Mouse (Mus musculus): Measurements from ENCODE around the gene Mok. TPM values are rescaled to one million over a fixed set of nuclear protein-coding genes. Genes with fewer than 3 reads are reported as not detected.
"Not testable (repeated sequence)": the region's sequence is repeated elsewhere in the genome, so short reads cannot be mapped to it uniquely, and the experiment has no call there.

Gene Mok
- polyA plus RNA-seq, 1 experiment from 2014 or later: 9.6 TPM

GRCm38 (mm10) chr12:110864008-110864407, 23.3 kb upstream of the Mok start:
- H3K27ac ChIP-seq (replicated peaks): no peak overlapping the region
- H3K9ac ChIP-seq: no peak overlapping the region
- H3K9me3 ChIP-seq (replicated peaks): no peaks in the 10 kb centered on the region
- H3K4me3 ChIP-seq (replicated peaks): no peak overlapping the region
- ATAC-seq (ENCODE audit: insufficient number of reproducible peaks, low FRiP score, low TSS enrichment, low read depth): no peak
- H3K36me3 ChIP-seq: peaks cover 72% of the 10 kb centered on the region
- no peak overlapping the region for H3K4me2 ChIP-seq (replicated peaks)
- 92% methylated on average over 6 of the region's 6 CpGs for WGBS
- no peaks in the 10 kb centered on the region for H3K4me1 ChIP-seq
- no peaks in the 10 kb centered on the region for H3K27me3 ChIP-seq

GRCm38 (mm10) chr12:110861256-110861655, 20.5 kb upstream of the Mok start:
- Histone ChIP-seq H3K4me2 (replicated peaks) (no peak overlapping the region), H3K4me1 (no peaks in the 10 kb centered on the region), H3K9me3 (replicated peaks) (no peaks in the 10 kb centered on the region), H3K27ac (replicated peaks) (no peak overlapping the region), H3K27me3 (no peaks in the 10 kb centered on the region), H3K36me3 (peaks cover 56% of the 10 kb centered on the region), H3K9ac (no peak overlapping the region), H3K4me3 (replicated peaks) (no peak overlapping the region)
- ATAC-seq (ENCODE audit: insufficient number of reproducible peaks, low FRiP score, low TSS enrichment, low read depth): no peak
- WGBS: 66% methylated on average over 7 of the region's 7 CpGs

- H3K27me3 ChIP-seq: no peaks in the 10 kb centered on the region
- 0 out of 2 replicates have a peak, but pooled peaks cover 4% of the 10 kb centered on the region for H3K4me1 ChIP-seq
- H3K4me3 ChIP-seq (replicated peaks): no peak overlapping the region
- no peak overlapping the region for H3K27ac ChIP-seq (replicated peaks)
- no peaks in the 10 kb centered on the region for H3K9me3 ChIP-seq (replicated peaks)
- no peak for ATAC-seq (ENCODE audit: insufficient number of reproducible peaks, low FRiP score, low TSS enrichment, low read depth)
- H3K9ac ChIP-seq: no peak overlapping the region
- H3K36me3 ChIP-seq: peaks cover 59% of the 10 kb centered on the region
- H3K4me2 ChIP-seq (replicated peaks): no peak overlapping the region
Observed at GRCm38 (mm10) chr12:110860293-110860692, 19.6 kb upstream of the Mok start.

GRCm38 (mm10) chr12:110858681-110859080, 17.9 kb upstream of the Mok start:
- H3K27ac ChIP-seq (replicated peaks); H3K4me2 ChIP-seq (replicated peaks); H3K9me3 ChIP-seq (replicated peaks); ATAC-seq (ENCODE audit: insufficient number of reproducible peaks, low FRiP score, low TSS enrichment, low read depth); H3K4me3 ChIP-seq (replicated peaks); H3K9ac ChIP-seq; H3K27me3 ChIP-seq: not testable (repeated sequence)
- H3K4me1 ChIP-seq: 0 out of 2 replicates have a peak, but pooled peaks cover 12% of the 10 kb centered on the region
- 97% methylated on average over 15 of the region's 15 CpGs for WGBS
- H3K36me3 ChIP-seq: peaks cover 50% of the 10 kb centered on the region

GRCm38 (mm10) chr12:110857196-110857595, 16.5 kb upstream of the Mok start:
- H3K9me3 ChIP-seq (replicated peaks): no peaks in the 10 kb centered on the region
- no peak overlapping the region for H3K4me3 ChIP-seq (replicated peaks)
- H3K4me1 ChIP-seq: 0 out of 2 replicates have a peak, but pooled peaks cover 12% of the 10 kb centered on the region
- H3K4me2 ChIP-seq (replicated peaks): no peak overlapping the region
- no peak overlapping the region for H3K9ac ChIP-seq
- ATAC-seq (ENCODE audit: insufficient number of reproducible peaks, low FRiP score, low TSS enrichment, low read depth): no peak
- peaks cover 42% of the 10 kb centered on the region for H3K36me3 ChIP-seq
- H3K27ac ChIP-seq (replicated peaks): no peak overlapping the region
- 60% methylated on average over 7 of the region's 7 CpGs for WGBS
- H3K27me3 ChIP-seq: no peaks in the 10 kb centered on the region

GRCm38 (mm10) chr12:110854786-110855737, 14.3 kb upstream of the Mok start:
- Histone ChIP-seq H3K4me3 (replicated peaks) (no peak overlapping the region), H3K9ac (no peak overlapping the region), H3K9me3 (replicated peaks) (no peaks in the 10 kb centered on the region), H3K27ac (replicated peaks) (peak overlapping the region; percentile 39; the same call in 1 of the 2 replicates), H3K27me3 (no peaks in the 10 kb centered on the region), H3K4me1 (peaks cover 26% of the 10 kb centered on the region), H3K4me2 (replicated peaks) (no peak overlapping the region), H3K36me3 (peaks cover 28% of the 10 kb centered on the region)
- WGBS: 81% methylated on average over 32 of the region's 32 CpGs
- no peak for ATAC-seq (ENCODE audit: insufficient number of reproducible peaks, low FRiP score, low TSS enrichment, low read depth)

GRCm38 (mm10) chr12:110851923-110852322, 11.2 kb upstream of the Mok start:
- ATAC-seq (ENCODE audit: insufficient number of reproducible peaks, low FRiP score, low TSS enrichment, low read depth): no peak
- Histone ChIP-seq H3K27me3 (no peaks in the 10 kb centered on the region), H3K36me3 (peaks cover 15% of the 10 kb centered on the region), H3K9me3 (replicated peaks) (no peaks in the 10 kb centered on the region), H3K4me1 (peaks cover 29% of the 10 kb centered on the region), H3K27ac (replicated peaks) (no peak overlapping the region), H3K9ac (no peak overlapping the region), H3K4me2 (replicated peaks) (no peak overlapping the region), H3K4me3 (replicated peaks) (no peak overlapping the region)
- WGBS: 85% methylated on average over 1 of the region's 1 CpGs

- peak overlapping the region; percentile 68 for H3K4me2 ChIP-seq (replicated peaks)
- 75% methylated on average over 12 of the region's 12 CpGs for WGBS
- H3K36me3 ChIP-seq: peaks cover 15% of the 10 kb centered on the region
- no peaks in the 10 kb centered on the region for H3K27me3 ChIP-seq
- no peak for ATAC-seq (ENCODE audit: insufficient number of reproducible peaks, low FRiP score, low TSS enrichment, low read depth)
- H3K9ac ChIP-seq: no peak overlapping the region
- peak overlapping the region; percentile 89; the same call in 1 of the 2 replicates for H3K4me3 ChIP-seq (replicated peaks)
- peaks cover 29% of the 10 kb centered on the region for H3K4me1 ChIP-seq
- no peak overlapping the region for H3K27ac ChIP-seq (replicated peaks)
- no peaks in the 10 kb centered on the region for H3K9me3 ChIP-seq (replicated peaks)
Observed at GRCm38 (mm10) chr12:110851414-110851813, 10.7 kb upstream of the Mok start.

- ATAC-seq (ENCODE audit: insufficient number of reproducible peaks, low FRiP score, low TSS enrichment, low read depth): no peak
- Histone ChIP-seq H3K36me3 (peaks cover 11% of the 10 kb centered on the region), H3K4me2 (replicated peaks) (peak overlapping the region; percentile 68), H3K9ac (peak overlapping the region; percentile 76), H3K27me3 (no peaks in the 10 kb centered on the region), H3K27ac (replicated peaks) (peak overlapping the region; percentile 84), H3K9me3 (replicated peaks) (no peaks in the 10 kb centered on the region), H3K4me1 (peaks cover 34% of the 10 kb centered on the region), H3K4me3 (replicated peaks) (peak overlapping the region; percentile 89)
- WGBS: 10% methylated on average over 9 of the region's 9 CpGs
Observed at GRCm38 (mm10) chr12:110850929-110851256, 10.2 kb upstream of the Mok start.

- Histone ChIP-seq H3K27me3 (no peaks in the 10 kb centered on the region), H3K4me2 (replicated peaks) (peak within 1 kb of the TSS; percentile 68), H3K4me1 (peaks cover 34% of the 10 kb centered on the region), H3K4me3 (replicated peaks) (peak within 1 kb of the TSS; percentile 89), H3K36me3 (peaks cover 5% of the 10 kb centered on the region), H3K9ac (peak within 1 kb of the TSS; percentile 76), H3K9me3 (replicated peaks) (no peaks in the 10 kb centered on the region), H3K27ac (replicated peaks) (peak within 1 kb of the TSS; percentile 84)
- peak; percentile 83 for ATAC-seq (ENCODE audit: insufficient number of reproducible peaks, low FRiP score, low TSS enrichment, low read depth)
- under 1% methylated on average over 89 of the region's 89 CpGs for WGBS
Observed at GRCm38 (mm10) chr12:110850010-110850928, 9.5 kb upstream of the Mok start, which contains the start of gene Zfp839. TSS of gene Zfp839 (plus strand) at chr12:110850253.

GRCm38 (mm10) chr12:110846191-110846765, 5.5 kb upstream of the Mok start:
- H3K4me2 ChIP-seq (replicated peaks): peak overlapping the region; percentile 69
- no peak overlapping the region for H3K27ac ChIP-seq (replicated peaks)
- peaks cover 28% of the 10 kb centered on the region for H3K4me1 ChIP-seq
- ATAC-seq (ENCODE audit: insufficient number of reproducible peaks, low FRiP score, low TSS enrichment, low read depth): no peak
- H3K9ac ChIP-seq: peak overlapping the region; percentile 48
- H3K9me3 ChIP-seq (replicated peaks): no peaks in the 10 kb centered on the region
- H3K36me3 ChIP-seq: no peaks in the 10 kb centered on the region
- 67% methylated on average over 6 of the region's 6 CpGs for WGBS
- peak overlapping the region; percentile 62 for H3K4me3 ChIP-seq (replicated peaks)
- H3K27me3 ChIP-seq: no peaks in the 10 kb centered on the region

All from embryonic facial prominence, embryonic 15.5 days (tissue).